Mouse (Mus musculus): ENCODE measurements at regions not wholly inside any gene's neighbourhood (a gene's known extent, or its start where the extent isn't known, plus 50 kb on each side); places are given as distances from the start of the nearest gene placed in this dataset.

- no peak for TF ChIP-seq REST (IDR thresholded peaks at IDR 0.05; ENCODE audit: insufficient read depth, insufficient read length)
- no peak for TF ChIP-seq SRF (IDR thresholded peaks at IDR 0.05; ENCODE audit: control insufficient read depth, insufficient read length, low read depth)
- no peak for TF ChIP-seq POLR2A (IDR thresholded peaks at IDR 0.05; ENCODE audit: insufficient read length, low read depth)
- no peak for TF ChIP-seq USF1 (IDR thresholded peaks at IDR 0.05; ENCODE audit: low read depth)
- no peak for TF ChIP-seq POLR2AphosphoS2 (IDR thresholded peaks at IDR 0.05; ENCODE audit: insufficient read length, low read depth)
- TF ChIP-seq MAX (IDR thresholded peaks at IDR 0.05; ENCODE audit: low read depth): no peak
These were observed 458.9 kb downstream of the Trib2 start for GRCm38 (mm10) chr12:15357808-15358207.
